In genomic region chr15:60387962-60388361, GRCm38 (mm10) we compare ENCODE assay signal across 19 mouse cellular contexts.
DNase-seq lines count a peak whose midpoint lies in the region; ATAC-seq and TF ChIP-seq lines count a peak whose summit lies in the region.
"Had no signal": no experiment of that assay in that cellular context is flagged by ENCODE, and none has a peak within 500 bp of the region (broad histone marks: within the 10 kb centered on the region; RNA-seq: fewer than 3 reads in every experiment).

No protein-coding gene starts in this region.

- no peaks in the 10 kb centered on the region for H3K27me3 ChIP-seq in forebrain, embryonic 13.5 days
- peaks cover 6% of the 10 kb centered on the region; the same call in 1 of the 2 replicates for H3K27me3 ChIP-seq in forebrain, embryonic 12.5 days
- H3K27me3 ChIP-seq in heart, embryonic 11.5 days (ENCODE audit: control insufficient read depth, insufficient read depth, low read length): no peaks in the 10 kb centered on the region
- H3K27me3 ChIP-seq: embryonic facial prominence, embryonic 12.5 days; kidney, embryonic 15.5 days; liver, embryonic 13.5 days; midbrain, embryonic 12.5 days had no signal

- no peak for TF ChIP-seq CTCF in left cerebral cortex, adult 2 months (IDR thresholded peaks at IDR 0.05)
- TF ChIP-seq CTCF in layer of hippocampus, adult 2 months (conservative IDR thresholded peaks at IDR 0.05): no peak

- H3K9ac ChIP-seq in forebrain, embryonic 13.5 days: no peak overlapping the region
- no peak overlapping the region for H3K9ac ChIP-seq in forebrain, embryonic 12.5 days
- H3K9ac ChIP-seq in heart, embryonic 11.5 days (ENCODE audit: low read depth, low read length): no peak overlapping the region
- H3K9ac ChIP-seq: embryonic facial prominence, embryonic 12.5 days; kidney, embryonic 15.5 days; liver, embryonic 13.5 days; midbrain, embryonic 12.5 days had no signal

- peak; percentile 66; the same call in 1 of the 2 replicates for ATAC-seq in forebrain, embryonic 13.5 days
- ATAC-seq in forebrain, embryonic 12.5 days (ENCODE audit: low FRiP score): no peak
- no peak for ATAC-seq in heart, embryonic 11.5 days (replicated peaks; ENCODE audit: insufficient number of reproducible peaks, low FRiP score, low TSS enrichment)

- 77% methylated on average over 2 of the region's 2 CpGs for WGBS in forebrain, embryonic 13.5 days
- 82% methylated on average over 2 of the region's 2 CpGs for WGBS in forebrain, embryonic 12.5 days
- WGBS in heart, embryonic 11.5 days (ENCODE audit: insufficient replicate concordance): 83% methylated on average over 2 of the region's 2 CpGs

- DNase-seq in left cerebral cortex, postnatal 4 days: peak; percentile 49
- DNase-seq in left cerebral cortex, adult 2 months (ENCODE audit: extremely low spot score in 1 of 2, low spot score in 2 of 2): no peak
- DNase-seq in layer of hippocampus, adult 2 months (ENCODE audit: low spot score in 2 of 2): peak; percentile 36 to 44
- DNase-seq in heart, postnatal 4 days: no peak
- DNase-seq: cerebellum, adult 9-11 months; kidney, adult 11 months; kidney, postnatal 36 days; liver, embryonic 13.5 days; lung, adult 2 months; lung, postnatal 14 days; right cerebral cortex, postnatal 14 days; spleen, adult 18-20 months; thymus, postnatal 25 days had no signal

- no peak overlapping the region for H3K4me2 ChIP-seq in forebrain, embryonic 13.5 days
- H3K4me2 ChIP-seq in forebrain, embryonic 12.5 days: no peak overlapping the region
- H3K4me2 ChIP-seq in heart, embryonic 11.5 days: no peak overlapping the region
- H3K4me2 ChIP-seq: embryonic facial prominence, embryonic 12.5 days; kidney, embryonic 15.5 days; liver, embryonic 13.5 days; midbrain, embryonic 12.5 days had no signal

- no peak overlapping the region for H3K4me3 ChIP-seq in forebrain, embryonic 13.5 days
- H3K4me3 ChIP-seq in forebrain, embryonic 12.5 days (replicated peaks): no peak overlapping the region
- H3K4me3 ChIP-seq in left cerebral cortex, adult 2 months: no peak overlapping the region
- no peak overlapping the region for H3K4me3 ChIP-seq in layer of hippocampus, adult 2 months
- no peak overlapping the region for H3K4me3 ChIP-seq in heart, embryonic 11.5 days (ENCODE audit: low read depth, low read length)
- H3K4me3 ChIP-seq: embryonic facial prominence, embryonic 12.5 days; kidney, embryonic 15.5 days; liver, embryonic 13.5 days; midbrain, embryonic 12.5 days had no signal

- no peak overlapping the region for H3K27ac ChIP-seq in forebrain, embryonic 13.5 days
- no peak overlapping the region for H3K27ac ChIP-seq in forebrain, embryonic 12.5 days
- H3K27ac ChIP-seq in left cerebral cortex, adult 2 months: no peak overlapping the region
- no peak overlapping the region for H3K27ac ChIP-seq in layer of hippocampus, adult 2 months
- H3K27ac ChIP-seq in heart, embryonic 11.5 days (ENCODE audit: low read depth, low read length): no peak overlapping the region
- H3K27ac ChIP-seq: embryonic facial prominence, embryonic 12.5 days; kidney, embryonic 15.5 days; liver, embryonic 13.5 days; midbrain, embryonic 12.5 days had no signal

- intact Hi-C loops in left cerebral cortex, postnatal 4 days (cut with DNase I): no loop called here
- intact Hi-C loops in left cerebral cortex, adult 2 months (cut with DNase I): no loop called here

- H3K4me1 ChIP-seq in forebrain, embryonic 13.5 days: no peaks in the 10 kb centered on the region
- no peaks in the 10 kb centered on the region for H3K4me1 ChIP-seq in forebrain, embryonic 12.5 days
- no peaks in the 10 kb centered on the region for H3K4me1 ChIP-seq in heart, embryonic 11.5 days (ENCODE audit: control insufficient read depth, insufficient read depth, low read length)
- H3K4me1 ChIP-seq: embryonic facial prominence, embryonic 12.5 days; kidney, embryonic 15.5 days; liver, embryonic 13.5 days had no signal

- H3K36me3 ChIP-seq in forebrain, embryonic 13.5 days (ENCODE audit: poor library complexity, severe bottlenecking): no peaks in the 10 kb centered on the region
- no peaks in the 10 kb centered on the region for H3K36me3 ChIP-seq in forebrain, embryonic 12.5 days (replicated peaks)
- H3K36me3 ChIP-seq in heart, embryonic 11.5 days (ENCODE audit: control insufficient read depth, insufficient read depth, low read length): no peaks in the 10 kb centered on the region
- H3K36me3 ChIP-seq: embryonic facial prominence, embryonic 12.5 days; kidney, embryonic 15.5 days; liver, embryonic 13.5 days; midbrain, embryonic 12.5 days had no signal

- no peaks in the 10 kb centered on the region for H3K9me3 ChIP-seq in forebrain, embryonic 13.5 days (replicated peaks)
- no peaks in the 10 kb centered on the region for H3K9me3 ChIP-seq in forebrain, embryonic 12.5 days
- no peaks in the 10 kb centered on the region for H3K9me3 ChIP-seq in heart, embryonic 11.5 days (replicated peaks; ENCODE audit: control insufficient read depth, low read length)
- H3K9me3 ChIP-seq: embryonic facial prominence, embryonic 12.5 days; kidney, embryonic 15.5 days; liver, embryonic 13.5 days; midbrain, embryonic 12.5 days had no signal

Comparison
In these comparisons a context has a peak if more than half of its experiments do, and no peak if none do; other contexts are left out.
1. DNase-seq: peak in left cerebral cortex, postnatal 4 days (single experiment) and layer of hippocampus, adult 2 months (2 of 2); none in left cerebral cortex, adult 2 months (0 of 2) and heart, postnatal 4 days (single experiment).